Mouse (Mus musculus): Measurements from ENCODE around the gene Dnmt3b. TPM values are rescaled to one million over a fixed set of nuclear protein-coding genes. Genes with fewer than 3 reads are reported as not detected.
A peak's percentile ranks its signal among the peaks of the same experiment; 100 is the strongest.

Gene Dnmt3b
- polyA plus RNA-seq, 1 experiment from 2014 or later, result 2.9 TPM

- peak within 1 kb of the TSS; percentile 78 for H3K4me2 ChIP-seq (ENCODE audit: low read depth, low read length)
- peaks cover 8% of the 10 kb centered on the region for H3K36me3 ChIP-seq (ENCODE audit: control insufficient read depth, insufficient read depth, low read length)
- ATAC-seq (ENCODE audit: low read depth), result peak; percentile 93
- peak within 1 kb of the TSS; percentile 92 for H3K9ac ChIP-seq (replicated peaks; ENCODE audit: low read depth, low read length)
- WGBS, result 5% methylated on average over 53 of the region's 53 CpGs
- peaks cover 9% of the 10 kb centered on the region; the same call in 1 of the 2 replicates for H3K4me1 ChIP-seq (ENCODE audit: control insufficient read depth, insufficient read depth, low read length)
- H3K27me3 ChIP-seq (ENCODE audit: control insufficient read depth, insufficient read depth, low read length), result peaks cover 3% of the 10 kb centered on the region; the same call in 1 of the 2 replicates
- no peaks in the 10 kb centered on the region for H3K9me3 ChIP-seq (ENCODE audit: control insufficient read depth, low read length)
- peak within 1 kb of the TSS; percentile 88 for H3K27ac ChIP-seq (ENCODE audit: low read depth, low read length)
- H3K4me3 ChIP-seq (ENCODE audit: low read depth, low read length), result peak within 1 kb of the TSS; percentile 91
These were observed 17.0 kb upstream of the Dnmt3b start, which contains the start of gene Commd7 for GRCm38 (mm10) chr2:153631976-153632870. TSS of gene Commd7 (minus strand) at chr2:153632781.

- ATAC-seq (ENCODE audit: low read depth), result peak; percentile 16; the same call in 1 of the 2 replicates
- Histone ChIP-seq H3K4me2 (ENCODE audit: low read depth, low read length) (peak overlapping the region; percentile 78), H3K27ac (ENCODE audit: low read depth, low read length) (peak overlapping the region; percentile 88), H3K27me3 (ENCODE audit: control insufficient read depth, insufficient read depth, low read length) (peaks cover 3% of the 10 kb centered on the region; the same call in 1 of the 2 replicates), H3K4me1 (ENCODE audit: control insufficient read depth, insufficient read depth, low read length) (peaks cover 9% of the 10 kb centered on the region; the same call in 1 of the 2 replicates), H3K9me3 (ENCODE audit: control insufficient read depth, low read length) (no peaks in the 10 kb centered on the region), H3K9ac (replicated peaks; ENCODE audit: low read depth, low read length) (peak overlapping the region; percentile 92), H3K36me3 (ENCODE audit: control insufficient read depth, insufficient read depth, low read length) (0 out of 2 replicates have a peak, but pooled peaks cover 4% of the 10 kb centered on the region), H3K4me3 (ENCODE audit: low read depth, low read length) (peak overlapping the region; percentile 91)
- 34% methylated on average over 2 of the region's 2 CpGs for WGBS
These were observed 16.4 kb upstream of the Dnmt3b start for GRCm38 (mm10) chr2:153632871-153633226.

GRCm38 (mm10) chr2:153633259-153633658 lies 16.0 kb upstream of the Dnmt3b start:
- 94% methylated on average over 5 of the region's 5 CpGs for WGBS
- peaks cover 3% of the 10 kb centered on the region; the same call in 1 of the 2 replicates for H3K27me3 ChIP-seq (ENCODE audit: control insufficient read depth, insufficient read depth, low read length)
- H3K9me3 ChIP-seq (ENCODE audit: control insufficient read depth, low read length), result no peaks in the 10 kb centered on the region
- peaks cover 9% of the 10 kb centered on the region; the same call in 1 of the 2 replicates for H3K4me1 ChIP-seq (ENCODE audit: control insufficient read depth, insufficient read depth, low read length)
- no peak for ATAC-seq (ENCODE audit: low read depth)
- no peak overlapping the region for H3K9ac ChIP-seq (replicated peaks; ENCODE audit: low read depth, low read length)
- no peak overlapping the region for H3K4me3 ChIP-seq (ENCODE audit: low read depth, low read length)
- H3K36me3 ChIP-seq (ENCODE audit: control insufficient read depth, insufficient read depth, low read length), result 0 out of 2 replicates have a peak, but pooled peaks cover under 1% of the 10 kb centered on the region
- peak overlapping the region; percentile 78; the same call in 1 of the 2 replicates for H3K4me2 ChIP-seq (ENCODE audit: low read depth, low read length)
- peak overlapping the region; percentile 88 for H3K27ac ChIP-seq (ENCODE audit: low read depth, low read length)

GRCm38 (mm10) chr2:153638977-153639680 lies 10.1 kb upstream of the Dnmt3b start:
- no peak overlapping the region for H3K4me3 ChIP-seq (ENCODE audit: low read depth, low read length)
- no peak overlapping the region for H3K27ac ChIP-seq (ENCODE audit: low read depth, low read length)
- no peaks in the 10 kb centered on the region for H3K27me3 ChIP-seq (ENCODE audit: control insufficient read depth, insufficient read depth, low read length)
- H3K36me3 ChIP-seq (ENCODE audit: control insufficient read depth, insufficient read depth, low read length), result no peaks in the 10 kb centered on the region
- no peak overlapping the region for H3K4me2 ChIP-seq (ENCODE audit: low read depth, low read length)
- no peak for ATAC-seq (ENCODE audit: low read depth)
- no peaks in the 10 kb centered on the region for H3K4me1 ChIP-seq (ENCODE audit: control insufficient read depth, insufficient read depth, low read length)
- H3K9ac ChIP-seq (replicated peaks; ENCODE audit: low read depth, low read length), result no peak overlapping the region
- WGBS, result 24% methylated on average over 15 of the region's 15 CpGs
- H3K9me3 ChIP-seq (ENCODE audit: control insufficient read depth, low read length), result no peaks in the 10 kb centered on the region

GRCm38 (mm10) chr2:153642496-153642895 lies 6.8 kb upstream of the Dnmt3b start:
- Histone ChIP-seq H3K4me1 (ENCODE audit: control insufficient read depth, insufficient read depth, low read length) (no peaks in the 10 kb centered on the region), H3K9me3 (ENCODE audit: control insufficient read depth, low read length) (no peaks in the 10 kb centered on the region), H3K4me3 (ENCODE audit: low read depth, low read length) (no peak overlapping the region), H3K27ac (ENCODE audit: low read depth, low read length) (no peak overlapping the region), H3K9ac (replicated peaks; ENCODE audit: low read depth, low read length) (no peak overlapping the region), H3K27me3 (ENCODE audit: control insufficient read depth, insufficient read depth, low read length) (no peaks in the 10 kb centered on the region), H3K36me3 (ENCODE audit: control insufficient read depth, insufficient read depth, low read length) (no peaks in the 10 kb centered on the region), H3K4me2 (ENCODE audit: low read depth, low read length) (no peak overlapping the region)
- 8% methylated on average over 3 of the region's 3 CpGs for WGBS
- no peak for ATAC-seq (ENCODE audit: low read depth)

- Histone ChIP-seq H3K4me2 (ENCODE audit: low read depth, low read length) (no peak overlapping the region), H3K27me3 (ENCODE audit: control insufficient read depth, insufficient read depth, low read length) (no peaks in the 10 kb centered on the region), H3K27ac (ENCODE audit: low read depth, low read length) (no peak overlapping the region), H3K9ac (replicated peaks; ENCODE audit: low read depth, low read length) (no peak overlapping the region), H3K4me3 (ENCODE audit: low read depth, low read length) (no peak overlapping the region), H3K4me1 (ENCODE audit: control insufficient read depth, insufficient read depth, low read length) (no peaks in the 10 kb centered on the region), H3K9me3 (ENCODE audit: control insufficient read depth, low read length) (no peaks in the 10 kb centered on the region), H3K36me3 (ENCODE audit: control insufficient read depth, insufficient read depth, low read length) (no peaks in the 10 kb centered on the region)
- WGBS, result 12% methylated on average over 6 of the region's 6 CpGs
- no peak for ATAC-seq (ENCODE audit: low read depth)
These were observed 6.3 kb upstream of the Dnmt3b start for GRCm38 (mm10) chr2:153642999-153643398.

GRCm38 (mm10) chr2:153648773-153649297 lies 415 bp upstream of the Dnmt3b start:
- Histone ChIP-seq H3K4me2 (ENCODE audit: low read depth, low read length) (peak overlapping the region; percentile 95), H3K27me3 (ENCODE audit: control insufficient read depth, insufficient read depth, low read length) (0 out of 2 replicates have a peak, but pooled peaks cover 3% of the 10 kb centered on the region), H3K27ac (ENCODE audit: low read depth, low read length) (0 out of 2 replicates have a peak overlapping the region, but pooled peaks have one; percentile 10), H3K36me3 (ENCODE audit: control insufficient read depth, insufficient read depth, low read length) (no peaks in the 10 kb centered on the region), H3K9me3 (ENCODE audit: control insufficient read depth, low read length) (no peaks in the 10 kb centered on the region), H3K4me3 (ENCODE audit: low read depth, low read length) (peak overlapping the region; percentile 78), H3K4me1 (ENCODE audit: control insufficient read depth, insufficient read depth, low read length) (0 out of 2 replicates have a peak, but pooled peaks cover 3% of the 10 kb centered on the region), H3K9ac (replicated peaks; ENCODE audit: low read depth, low read length) (peak overlapping the region; percentile 78)
- WGBS, result 19% methylated on average over 14 of the region's 14 CpGs
- no peak for ATAC-seq (ENCODE audit: low read depth)

GRCm38 (mm10) chr2:153650014-153650687 lies 901 bp downstream of the Dnmt3b start:
- Histone ChIP-seq H3K4me2 (ENCODE audit: low read depth, low read length) (peak overlapping the region; percentile 95), H3K27ac (ENCODE audit: low read depth, low read length) (no peak overlapping the region), H3K27me3 (ENCODE audit: control insufficient read depth, insufficient read depth, low read length) (0 out of 2 replicates have a peak, but pooled peaks cover 3% of the 10 kb centered on the region), H3K9me3 (ENCODE audit: control insufficient read depth, low read length) (no peaks in the 10 kb centered on the region), H3K4me3 (ENCODE audit: low read depth, low read length) (peak overlapping the region; percentile 78), H3K36me3 (ENCODE audit: control insufficient read depth, insufficient read depth, low read length) (no peaks in the 10 kb centered on the region), H3K4me1 (ENCODE audit: control insufficient read depth, insufficient read depth, low read length) (0 out of 2 replicates have a peak, but pooled peaks cover 3% of the 10 kb centered on the region), H3K9ac (replicated peaks; ENCODE audit: low read depth, low read length) (peak overlapping the region; percentile 78)
- ATAC-seq (ENCODE audit: low read depth), result peak; percentile 22
- 2% methylated on average over 28 of the region's 28 CpGs for WGBS

Measured in neural tube, embryonic 14.5 days (tissue).